Mouse (Mus musculus): ENCODE results near the gene Slc25a21. TPM values are rescaled to one million over a fixed set of nuclear protein-coding genes. Genes with fewer than 3 reads are reported as not detected.

Slc25a21 gene
- total RNA-seq, 1 experiment from 2014 or later, result 24.2 TPM

- no peak for ATAC-seq (replicated peaks; ENCODE audit: low read depth, poor library complexity, severe bottlenecking)
These were observed 527.7 kb downstream of the Slc25a21 start for GRCm38 (mm10) chr12:56669451-56670122.

Other genes starting within 250 kb of the Slc25a21 start
- gene Prps1l3, start 32.9 kb upstream of the Slc25a21 start, total RNA-seq (2017), result 118 and 119 TPM in 2 replicates
- gene Mipol1, start 33.0 kb upstream of the Slc25a21 start, total RNA-seq (2017), result 16.4 and 18.9 TPM in 2 replicates